Mouse (Mus musculus) heart, postnatal 25 days (tissue): ENCODE data around the gene Sec13. TPM values are rescaled to one million over a fixed set of nuclear protein-coding genes. Genes with fewer than 3 reads are reported as not detected.
"Not testable (repeated sequence)": the region's sequence is repeated elsewhere in the genome, so short reads cannot be mapped to it uniquely, and the experiment has no call there.

ENCODE experiments used
- DNase-seq: peaks from one replicate; pipeline ENCODE4 v3.0.0; 2022; ENCODE audit warnings: low spot score
- intact Hi-C: fragments of 180-260 bp; cut with DNase I; formaldehyde crosslinking; loops from one replicate; pipeline ENCODE4 v1.15.1; 2025
- total RNA-seq, 2 experiments: library from RNA; stranded (reverse); gene quantifications; 2 replicates each; pipeline ENCODE4 v1.2.3; 2021

Sec13 gene
- total RNA-seq, 2 experiments from 2014 or later: 68.0 to 75.5 TPM

- no peak for DNase-seq
- intact Hi-C loops: no loop called here
These were observed 26.3 kb downstream of the Sec13 start for GRCm38 (mm10) chr6:113714276-113714675.

GRCm38 (mm10) chr6:113713389-113713788 is 27.2 kb downstream of the Sec13 start:
- DNase-seq, intact Hi-C loops: not testable (repeated sequence)

GRCm38 (mm10) chr6:113712718-113713117 is 27.8 kb downstream of the Sec13 start:
- intact Hi-C loops: no loop called here
- no peak for DNase-seq

GRCm38 (mm10) chr6:113697222-113698205 is 43.0 kb downstream of the Sec13 start:
- intact Hi-C loops: loop anchor here (2.0 to 10.0 kb wide), 2 partner anchors 33 to 213 kb away; partner anchors contain the start of gene Creld1

GRCm38 (mm10) chr6:113696582-113697221 is 43.8 kb downstream of the Sec13 start, which contains the start of gene Tatdn2:
Gene Tatdn2, plus strand, starts transcription at chr6:113697050.
- intact Hi-C loops: loop anchor here (10.0 kb wide), 1 partner anchor 212 kb away; the partner anchor contains the start of gene Creld1
- DNase-seq: peak; percentile 97

More at GRCm38 (mm10) chr6:113697222-113698205, 43.0 kb downstream of the Sec13 start:
- DNase-seq: no peak

GRCm38 (mm10) chr6:113695766-113696355 is 44.7 kb downstream of the Sec13 start:
- intact Hi-C loops: loop anchor here (10.0 kb wide), 1 partner anchor 211 kb away; the partner anchor contains the start of gene Creld1

GRCm38 (mm10) chr6:113695203-113695602 is 45.3 kb downstream of the Sec13 start:
- intact Hi-C loops: loop anchor here (10.0 kb wide), 1 partner anchor 210 kb away; the partner anchor contains the start of gene Creld1
- DNase-seq: no peak

More at GRCm38 (mm10) chr6:113695766-113696355, 44.7 kb downstream of the Sec13 start:
- no peak for DNase-seq

GRCm38 (mm10) chr6:113693377-113693776 is 47.2 kb downstream of the Sec13 start:
- DNase-seq: no peak
- intact Hi-C loops: loop anchor here (10.0 kb wide), 1 partner anchor 209 kb away; the partner anchor contains the start of gene Creld1

- no peak for DNase-seq
These were observed 47.8 kb downstream of the Sec13 start for GRCm38 (mm10) chr6:113692661-113693133.

GRCm38 (mm10) chr6:113691084-113691462 is 49.5 kb downstream of the Sec13 start:
- intact Hi-C loops: loop anchor here (10.0 kb wide), 1 partner anchor 206 kb away; the partner anchor contains the start of gene Creld1
- no peak for DNase-seq

More at GRCm38 (mm10) chr6:113692661-113693133, 47.8 kb downstream of the Sec13 start:
- intact Hi-C loops: loop anchor here (10.0 kb wide), 1 partner anchor 208 kb away; the partner anchor contains the start of gene Creld1

GRCm38 (mm10) chr6:113690400-113691083 is 50.0 kb downstream of the Sec13 start:
- no peak for DNase-seq
- intact Hi-C loops: loop anchor here (10.0 kb wide), 1 partner anchor 206 kb away; the partner anchor contains the start of gene Creld1

- no peak for DNase-seq
- intact Hi-C loops: loop anchor here (10.0 kb wide), 1 partner anchor 205 kb away; the partner anchor contains the start of gene Creld1
These were observed 50.5 kb downstream of the Sec13 start for GRCm38 (mm10) chr6:113690008-113690399.

GRCm38 (mm10) chr6:113686551-113687125 is 53.9 kb downstream of the Sec13 start:
- intact Hi-C loops: no loop called here
- DNase-seq: no peak

- no peak for DNase-seq
- intact Hi-C loops: no loop called here
These were observed 57.3 kb downstream of the Sec13 start for GRCm38 (mm10) chr6:113683081-113683825.

- peak; percentile 64 for DNase-seq
- intact Hi-C loops: loop anchor here (1.0 kb wide), 1 partner anchor 43 kb away; the partner anchor contains the start of gene Irak2
These were observed 59.3 kb downstream of the Sec13 start for GRCm38 (mm10) chr6:113681271-113681670.

- DNase-seq: no peak
- intact Hi-C loops: no loop called here
These were observed 60.5 kb downstream of the Sec13 start for GRCm38 (mm10) chr6:113679993-113680566.

- intact Hi-C loops: no loop called here
- no peak for DNase-seq
These were observed 62.1 kb downstream of the Sec13 start for GRCm38 (mm10) chr6:113678246-113679012.
